Mouse (Mus musculus) spleen, postnatal 4 days (tissue): ENCODE measurements at regions not wholly inside any gene's neighbourhood (a gene's known extent, or its start where the extent isn't known, plus 50 kb on each side); places are given as distances from the start of the nearest gene placed in this dataset.
A peak's percentile ranks its signal among the peaks of the same experiment; 100 is the strongest.

Experiments
- DNase-seq, 2 experiments: peaks; one replicate each; pipeline ENCODE4 v3.0.0; 2022; ENCODE audit warnings: low spot score in 2 of 2

DNA sequence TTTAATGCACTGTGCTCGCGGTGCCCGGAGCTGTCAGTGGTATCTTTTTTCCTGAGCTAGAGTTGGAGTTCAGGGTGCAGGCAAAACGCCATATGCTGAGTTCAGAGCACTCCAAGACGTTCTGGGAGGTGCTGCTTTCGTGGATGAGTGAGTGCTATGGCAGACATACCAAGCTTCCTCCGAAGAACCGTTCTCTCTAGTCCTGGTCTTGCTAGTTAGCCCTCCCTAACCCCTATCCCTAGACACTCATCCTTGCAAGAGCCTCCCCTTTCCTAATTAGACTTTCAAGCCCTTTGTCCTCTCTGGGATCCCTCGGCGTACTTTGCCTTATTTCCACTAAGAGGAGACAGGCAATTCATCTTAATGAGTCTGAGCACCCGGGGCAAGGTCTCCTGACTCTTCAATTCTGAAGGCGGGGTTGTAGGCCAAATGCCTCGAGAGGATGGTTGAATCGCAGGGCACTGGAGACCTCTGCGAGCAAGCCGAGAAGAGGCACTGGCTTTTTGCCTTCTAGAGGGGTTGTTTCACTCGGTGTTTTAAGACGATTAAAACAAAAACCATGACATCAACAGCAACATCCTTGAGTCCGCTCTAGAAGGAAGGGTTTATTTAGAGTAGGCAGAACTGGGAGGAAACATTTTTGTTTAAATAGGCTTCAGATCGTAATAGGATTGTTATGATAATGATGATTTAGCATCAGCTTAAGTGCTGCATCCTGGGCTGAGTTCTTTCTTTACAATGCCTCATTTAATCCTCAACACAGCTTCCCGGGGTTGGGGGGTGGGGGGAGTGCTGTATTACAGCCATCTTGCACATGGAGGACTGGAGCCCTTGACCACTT is 243.6 kb downstream of the Ndfip2 start:
- no peak for DNase-seq

DNA sequence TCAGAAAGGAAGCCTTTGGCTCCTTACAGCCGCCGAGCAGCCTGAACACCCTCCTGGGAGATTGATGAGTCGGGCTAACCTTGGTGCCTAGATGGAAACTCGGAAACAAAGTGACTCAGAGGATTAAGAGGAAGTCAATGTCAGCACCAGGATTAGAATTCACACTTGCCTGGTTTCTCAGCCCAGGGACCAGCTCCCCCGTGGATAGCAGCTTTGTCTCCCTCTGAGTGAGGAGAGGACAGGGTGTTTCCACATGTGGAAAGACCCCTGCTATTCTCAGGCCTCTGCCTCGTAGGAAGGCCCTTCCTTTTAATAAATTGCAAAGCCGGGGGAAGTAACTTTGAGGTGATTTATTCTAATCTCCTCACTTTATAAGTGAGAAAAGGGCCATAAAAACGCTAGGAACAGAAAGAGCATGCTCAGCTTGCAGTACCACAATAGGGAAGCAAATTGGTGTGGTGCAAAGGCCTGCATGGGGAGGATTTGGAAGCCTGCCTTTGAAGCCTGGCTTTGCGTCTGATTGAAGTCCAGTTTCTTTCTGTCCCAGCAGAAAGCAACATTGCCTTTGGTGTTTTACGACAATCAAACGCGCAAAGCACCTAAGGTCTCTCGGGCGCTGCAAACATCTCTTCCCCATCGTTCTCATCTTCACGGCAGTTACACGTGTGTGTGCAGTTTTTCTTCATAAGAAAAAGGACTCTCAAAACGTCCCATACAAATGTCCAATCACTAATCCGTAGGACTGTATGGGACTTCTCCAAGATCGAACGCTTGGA is 242.8 kb downstream of the Ndfip2 start:
- no peak for DNase-seq

DNA sequence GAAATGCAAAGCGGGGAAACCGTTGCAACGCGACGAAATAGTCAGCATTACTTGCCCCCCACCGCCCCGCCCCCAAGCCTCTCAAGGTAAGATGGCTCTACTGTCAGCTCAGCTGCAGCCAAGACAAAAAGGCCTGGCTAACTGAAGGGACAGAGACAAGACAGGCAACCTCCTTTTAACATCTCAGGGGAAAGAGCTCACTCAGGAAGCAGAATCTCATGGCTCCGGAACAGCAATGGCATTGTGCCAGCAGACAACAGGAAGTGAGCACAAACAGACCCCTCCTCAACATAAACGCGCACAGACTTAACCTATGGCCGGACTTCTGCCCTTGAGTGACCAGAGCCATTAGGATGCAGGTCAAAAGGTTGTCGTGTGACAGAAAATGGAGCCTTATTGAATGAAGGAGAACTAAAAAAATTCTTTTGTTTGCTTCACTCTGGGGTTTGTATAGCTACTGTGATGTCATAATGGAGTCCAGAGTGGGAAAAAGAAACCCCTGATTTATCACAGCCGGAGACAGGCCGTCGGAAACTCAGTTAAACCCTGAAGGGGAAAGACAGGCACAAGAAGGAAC is 241.0 kb downstream of the Ndfip2 start:
- no peak for DNase-seq

DNA sequence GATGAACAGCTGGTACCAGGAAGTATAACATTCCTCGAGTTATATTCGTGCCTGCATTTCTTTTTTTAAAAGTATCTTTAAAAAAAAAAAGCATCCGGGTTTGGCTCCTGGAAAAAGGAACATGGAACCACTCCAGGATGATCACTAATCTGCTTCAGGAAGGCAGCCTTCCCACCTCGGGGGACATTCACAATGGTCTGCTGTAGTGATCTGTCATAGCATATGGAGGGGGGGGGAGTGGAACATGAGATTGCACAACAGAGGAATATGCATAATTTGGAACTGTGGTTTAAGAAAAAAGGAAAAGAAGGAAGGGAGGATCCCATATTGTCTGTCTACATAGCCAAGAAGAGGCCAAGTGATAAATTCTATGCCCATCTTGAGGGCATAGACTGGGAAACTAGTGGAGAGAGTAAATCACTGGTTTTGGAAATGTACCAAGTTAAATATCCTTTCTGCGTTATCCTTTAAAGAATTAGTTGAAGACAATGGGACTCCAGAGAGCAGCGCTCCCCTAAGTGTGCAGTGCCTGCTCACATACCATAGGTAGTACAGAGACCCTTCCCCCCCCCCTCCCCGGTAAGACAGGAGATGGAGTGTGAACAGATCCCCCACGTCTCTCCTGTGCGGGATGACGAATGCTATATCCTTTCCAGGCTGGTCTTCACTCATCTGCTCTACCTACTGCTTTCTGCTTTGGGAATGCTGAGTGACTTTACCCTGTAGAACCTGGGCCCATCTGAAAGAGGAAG is 240.0 kb downstream of the Ndfip2 start:
- no peak for DNase-seq

DNA sequence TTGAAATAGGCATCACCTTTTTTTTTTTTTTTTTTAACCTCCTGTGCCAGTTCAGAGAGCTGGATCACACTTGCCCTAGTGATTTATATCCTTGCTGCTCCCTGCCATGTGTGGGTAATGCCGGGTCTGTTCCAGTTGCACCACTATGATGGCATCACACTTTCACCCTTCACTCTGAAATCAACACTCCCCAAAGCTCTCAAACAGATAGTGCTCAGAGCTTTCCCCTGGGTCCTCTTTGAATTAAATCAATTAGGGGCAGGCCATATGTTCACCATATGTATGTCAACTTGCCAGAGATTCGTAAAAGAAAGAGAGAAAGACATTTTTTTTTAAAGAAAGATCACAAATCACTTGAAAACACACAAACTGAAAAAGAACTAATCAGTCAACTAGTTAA is 236.8 kb downstream of the Ndfip2 start:
- no peak for DNase-seq

DNA sequence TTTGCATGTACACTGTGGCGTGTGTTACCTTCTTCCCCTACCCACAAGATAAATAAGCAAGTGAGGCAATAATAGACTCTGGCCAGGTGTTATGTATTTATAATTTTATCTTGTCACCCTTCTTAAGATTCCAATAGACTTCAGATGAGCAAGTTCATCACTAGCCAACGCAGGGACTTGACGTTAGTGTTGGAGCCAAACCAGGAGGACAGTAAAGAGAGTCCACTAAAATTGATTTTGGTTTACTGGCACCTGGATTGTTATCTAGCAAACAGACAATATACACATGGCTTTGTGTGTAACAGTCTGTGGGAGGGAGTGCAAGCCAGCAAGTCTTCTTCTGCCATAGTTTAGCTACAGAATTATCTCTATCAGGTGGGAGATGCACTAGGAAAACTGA is 236.0 kb downstream of the Ndfip2 start:
- no peak for DNase-seq

DNA sequence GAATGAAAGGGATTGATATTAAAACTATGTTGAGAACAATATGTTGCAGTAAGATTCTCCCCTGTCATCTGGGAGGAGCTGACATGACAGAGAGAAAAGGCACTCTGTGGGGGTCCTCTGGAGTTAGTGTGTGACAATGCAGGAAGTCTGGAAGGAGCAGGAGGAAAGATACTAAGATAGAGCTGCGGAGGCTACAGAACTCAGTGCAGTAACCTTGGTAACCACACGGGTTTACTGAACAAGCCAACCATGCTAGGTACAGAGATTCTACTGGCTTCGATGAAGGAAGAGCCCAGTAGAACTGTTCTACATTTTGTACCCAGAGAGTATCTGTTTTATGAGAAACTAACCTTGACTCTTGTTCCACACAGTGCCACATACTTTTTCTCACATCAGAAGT is 231.8 kb downstream of the Ndfip2 start:
- DNase-seq = no peak

DNA sequence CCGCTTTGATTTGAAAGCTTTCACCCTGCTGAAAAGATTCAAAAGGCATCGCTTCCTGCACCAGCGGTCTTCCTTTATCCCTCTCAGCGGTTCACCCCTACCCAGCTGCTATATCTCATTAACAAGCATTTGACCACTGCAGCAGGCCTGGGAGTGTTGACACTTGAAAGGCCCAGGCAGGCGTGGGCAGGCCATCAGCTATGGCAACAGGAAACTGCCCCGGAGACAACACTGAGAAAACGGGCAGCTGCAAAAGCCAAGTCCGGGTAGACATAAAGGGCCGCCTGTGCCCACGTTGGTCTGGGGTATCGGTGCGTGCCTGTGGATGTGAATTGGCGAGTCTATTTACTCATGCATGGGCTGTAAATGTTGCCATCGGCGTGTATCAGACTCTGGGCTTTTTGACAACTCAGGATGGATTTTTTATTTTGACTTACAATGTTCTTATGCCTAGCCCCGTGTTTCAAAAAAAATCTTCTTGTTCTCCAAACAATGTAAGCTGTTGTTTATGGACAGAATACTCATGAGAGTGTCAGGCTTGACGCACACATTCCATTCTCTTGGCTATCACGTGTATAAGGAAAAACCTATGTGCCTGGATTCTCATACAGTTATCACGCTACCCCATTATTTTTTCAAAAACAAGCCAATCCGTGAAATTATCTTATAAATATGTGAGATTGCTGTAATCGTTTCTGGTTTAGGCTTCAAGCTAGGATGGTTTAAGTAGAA is 225.1 kb downstream of the Ndfip2 start:
- DNase-seq = peak in 1 of 2 experiments; percentile 70

DNA sequence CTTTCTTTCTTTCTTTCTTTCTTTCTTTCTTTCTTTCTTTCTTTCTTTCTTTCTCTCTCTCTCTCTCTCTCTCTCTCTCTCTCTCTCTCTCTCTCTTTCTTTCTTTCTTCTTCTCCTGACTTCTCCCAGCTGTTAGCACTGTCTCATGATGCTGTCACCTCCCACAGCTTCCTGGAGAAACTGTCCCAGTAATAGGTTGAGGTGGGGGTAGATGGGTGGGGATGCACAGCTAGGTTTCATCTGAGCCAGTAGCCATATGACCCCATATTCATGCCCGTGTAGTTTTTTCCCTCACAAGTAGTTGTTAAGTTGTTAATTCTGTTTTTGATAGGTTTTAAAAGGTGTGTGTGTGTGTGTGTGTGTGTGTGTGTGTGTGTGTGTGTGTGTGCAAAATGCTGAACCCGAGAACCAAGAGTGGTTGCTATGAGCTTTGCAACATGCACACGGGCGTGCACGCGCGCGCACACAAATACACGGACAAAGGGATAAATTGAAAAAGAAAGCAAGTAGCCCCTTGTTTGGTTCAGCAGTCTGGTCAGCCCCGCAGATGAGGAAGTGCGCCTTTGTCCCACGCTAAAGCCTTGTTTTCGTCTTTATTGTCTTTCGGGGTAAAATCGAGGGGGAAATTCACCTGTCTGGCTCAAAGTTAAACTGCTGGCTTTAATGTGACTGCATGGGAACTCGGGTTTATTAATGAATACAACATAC is 224.4 kb downstream of the Ndfip2 start:
- DNase-seq = no peak

DNA sequence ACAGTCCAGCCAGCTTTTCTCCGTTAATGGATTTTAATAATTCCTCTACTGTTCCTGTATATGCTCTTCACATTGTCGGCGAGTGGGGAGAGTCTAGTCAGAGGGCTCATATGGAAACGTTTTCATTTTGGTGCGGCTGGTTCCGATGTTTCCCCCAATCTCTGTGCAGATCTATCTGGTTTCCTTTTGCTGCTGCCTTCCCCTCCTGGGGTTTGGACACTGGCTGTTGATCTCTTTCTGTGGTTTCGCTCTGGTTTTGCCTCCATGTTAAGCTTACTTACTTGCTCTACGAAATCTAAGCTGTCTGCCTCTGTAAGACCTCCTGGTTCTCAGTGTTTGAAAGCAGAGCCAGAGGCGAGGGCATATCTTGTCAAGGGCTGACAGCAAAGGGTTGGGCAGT is 221.7 kb downstream of the Ndfip2 start:
- no peak for DNase-seq

DNA sequence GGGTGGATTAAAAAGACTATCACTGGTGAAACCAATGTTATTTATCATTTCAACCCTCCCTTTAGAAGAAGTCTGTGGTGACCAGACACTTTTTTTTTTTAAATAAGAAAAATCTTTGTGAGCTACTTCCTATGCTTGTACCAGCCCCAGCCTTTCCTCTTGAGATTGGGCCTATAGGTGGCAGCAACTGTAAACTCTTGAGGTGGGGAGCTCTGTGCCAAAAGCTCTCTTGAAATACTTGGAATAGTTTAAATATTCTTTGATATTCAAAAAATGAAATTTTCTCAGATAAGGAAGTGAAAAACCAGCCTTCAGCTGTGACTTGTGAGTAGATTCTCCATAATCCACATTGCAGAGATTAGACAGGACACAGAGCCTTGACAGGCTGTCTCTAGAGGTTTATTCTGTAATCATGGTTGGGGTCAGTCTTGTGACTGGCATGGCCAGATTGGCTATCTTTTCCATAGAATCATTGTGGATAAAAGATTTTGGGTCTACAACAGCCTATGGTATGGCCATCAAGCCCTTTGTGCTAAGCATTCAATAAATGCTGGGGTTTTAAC is 216.7 kb downstream of the Ndfip2 start:
- no peak for DNase-seq

DNA sequence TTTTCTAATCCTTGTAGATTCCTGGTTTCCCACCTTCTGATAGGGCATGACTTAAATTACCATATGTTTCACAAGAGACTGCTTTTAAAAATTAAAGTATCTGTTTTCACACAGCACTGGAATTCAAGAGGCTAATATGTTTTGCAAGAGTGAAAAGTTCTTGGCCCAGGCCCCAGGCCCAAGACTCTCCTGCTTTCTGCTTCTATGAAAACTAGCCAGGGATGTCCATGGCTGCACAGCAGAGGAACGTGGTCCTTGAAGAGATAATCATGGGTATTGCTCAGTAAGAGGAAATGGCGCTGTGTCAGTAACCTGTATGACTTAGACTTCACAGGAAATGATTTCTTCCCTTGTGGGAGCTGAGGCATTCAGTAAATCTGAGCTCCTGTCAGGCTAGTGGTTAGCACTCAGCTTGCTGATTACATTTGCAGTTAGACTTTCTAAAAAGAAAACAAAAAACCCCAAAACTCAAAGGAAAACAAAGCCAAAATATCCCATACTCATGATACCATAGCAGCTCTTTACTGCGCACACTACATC is 190.6 kb downstream of the Ndfip2 start:
- no peak for DNase-seq

DNA sequence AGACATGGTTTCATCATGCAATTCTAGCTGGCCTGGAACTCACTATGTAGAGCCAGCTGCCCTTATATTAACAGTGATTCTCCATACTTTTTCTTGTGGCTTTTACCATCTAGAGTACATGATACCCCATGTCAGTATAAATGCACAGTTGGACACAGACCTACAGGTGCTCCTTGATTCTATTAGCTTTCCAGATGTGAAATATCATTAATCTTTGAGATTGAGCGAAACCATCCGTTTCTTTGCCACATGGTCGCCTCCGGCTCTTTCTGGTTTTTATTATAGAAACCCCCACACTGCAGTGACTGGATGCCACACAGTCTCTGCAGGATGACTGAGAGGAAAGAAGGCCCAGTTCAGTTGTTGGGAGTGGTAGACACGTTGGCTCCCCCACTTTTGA is 188.7 kb downstream of the Ndfip2 start:
- DNase-seq = no peak

DNA sequence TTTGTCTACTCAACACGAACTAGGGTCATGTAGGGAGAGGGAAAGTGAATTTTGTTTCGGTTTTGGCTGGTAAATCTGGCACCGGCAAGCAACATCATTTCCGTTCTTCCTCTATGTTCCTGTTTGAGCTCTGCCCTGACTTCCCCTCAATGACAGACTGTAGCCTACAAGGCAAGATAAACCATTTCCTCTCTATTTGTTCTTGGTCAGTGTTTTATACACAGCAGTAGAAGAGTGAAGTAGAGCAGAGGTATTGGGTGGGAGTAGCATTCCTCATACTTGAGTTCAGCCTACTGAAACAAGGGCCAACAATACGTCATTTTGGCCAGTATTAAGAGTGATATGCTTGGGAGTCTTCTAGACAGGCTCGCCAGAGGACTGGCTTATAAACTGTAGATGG is 177.0 kb downstream of the Ndfip2 start:
- DNase-seq = no peak

DNA sequence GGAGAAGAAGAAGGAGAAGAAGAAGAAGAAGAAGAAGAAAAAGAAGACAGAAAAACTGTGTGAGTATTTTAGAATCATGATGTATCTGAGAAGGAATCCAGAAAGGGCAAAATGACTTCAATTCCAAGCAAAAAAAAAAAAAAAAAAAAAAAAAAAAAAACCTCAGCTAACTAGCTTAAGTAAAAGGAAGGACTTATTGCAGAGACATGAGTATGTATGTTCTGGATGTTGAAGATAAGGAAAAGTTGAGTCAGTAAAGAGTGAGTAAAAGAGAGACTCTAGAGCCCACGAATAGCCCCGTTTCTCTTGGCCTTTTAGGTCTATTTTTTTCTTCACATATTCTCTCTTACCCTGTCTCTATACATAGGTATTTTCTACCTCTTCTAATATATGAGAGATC is 175.1 kb downstream of the Ndfip2 start:
- DNase-seq = no peak

DNA sequence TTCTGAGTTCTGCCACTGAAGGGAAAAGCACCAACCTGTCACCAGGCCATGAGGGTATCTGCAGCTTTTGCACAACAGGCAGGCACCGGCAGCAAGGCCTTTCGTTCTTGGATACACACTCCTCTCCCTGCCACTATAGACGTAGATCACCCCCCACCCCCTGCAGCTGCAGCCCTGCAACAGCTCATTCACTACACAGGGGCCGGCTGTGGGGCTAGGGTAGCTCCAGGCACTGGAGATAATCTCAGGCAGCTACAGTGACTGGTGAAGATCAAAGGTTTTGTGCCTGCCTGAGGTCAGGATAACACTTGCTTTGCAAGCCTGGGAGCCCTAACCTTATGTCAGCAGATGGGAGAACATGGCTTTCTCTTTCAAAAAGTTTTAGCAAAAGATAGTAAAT is 174.3 kb downstream of the Ndfip2 start:
- DNase-seq = no peak

DNA sequence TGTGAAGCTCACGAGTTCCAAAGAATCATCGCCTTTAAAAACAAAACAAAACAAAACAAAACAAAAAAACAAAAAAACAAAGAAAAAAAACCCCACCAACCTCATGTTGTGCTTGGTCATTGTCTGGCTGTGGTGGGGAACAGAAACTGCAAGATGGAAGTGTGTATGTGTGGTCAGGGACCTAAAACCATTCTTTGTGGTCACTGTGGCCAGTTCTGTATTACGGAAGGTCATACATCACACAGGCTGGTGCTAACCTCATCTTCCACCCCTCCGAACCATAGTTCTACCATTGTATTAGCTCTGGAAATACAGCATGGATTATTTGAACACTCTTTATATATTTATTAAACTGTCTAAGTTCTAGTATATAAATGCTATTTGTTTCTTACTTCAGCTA is 173.2 kb downstream of the Ndfip2 start:
- DNase-seq = no peak

DNA sequence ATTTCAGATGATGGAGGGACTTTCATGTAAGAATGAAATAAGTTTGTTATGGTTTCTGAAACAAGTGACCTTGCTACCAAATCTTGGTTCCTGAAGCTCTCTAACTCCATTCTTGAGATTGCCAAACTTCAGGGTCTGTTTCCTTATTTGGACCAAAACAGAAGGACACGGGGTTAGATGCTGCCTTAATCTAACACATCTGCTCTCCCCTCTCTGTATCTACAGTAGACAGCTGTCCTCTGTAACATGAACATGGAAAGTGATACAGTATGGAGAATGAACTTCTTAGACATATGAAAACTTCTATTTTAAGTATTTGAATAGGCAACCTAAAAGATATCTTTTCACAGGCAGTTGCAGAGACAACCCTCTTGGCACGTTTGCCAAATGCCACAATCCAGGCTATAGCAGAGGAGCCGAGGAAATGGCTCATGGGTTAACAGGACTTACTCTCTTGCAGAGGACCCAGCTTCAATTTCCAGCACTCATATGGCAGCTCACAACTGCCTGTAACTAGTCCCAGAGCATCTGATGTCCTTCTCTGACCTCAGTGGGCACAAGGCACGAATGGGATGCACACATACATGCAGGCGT is 171.4 kb downstream of the Ndfip2 start:
- DNase-seq = no peak

DNA sequence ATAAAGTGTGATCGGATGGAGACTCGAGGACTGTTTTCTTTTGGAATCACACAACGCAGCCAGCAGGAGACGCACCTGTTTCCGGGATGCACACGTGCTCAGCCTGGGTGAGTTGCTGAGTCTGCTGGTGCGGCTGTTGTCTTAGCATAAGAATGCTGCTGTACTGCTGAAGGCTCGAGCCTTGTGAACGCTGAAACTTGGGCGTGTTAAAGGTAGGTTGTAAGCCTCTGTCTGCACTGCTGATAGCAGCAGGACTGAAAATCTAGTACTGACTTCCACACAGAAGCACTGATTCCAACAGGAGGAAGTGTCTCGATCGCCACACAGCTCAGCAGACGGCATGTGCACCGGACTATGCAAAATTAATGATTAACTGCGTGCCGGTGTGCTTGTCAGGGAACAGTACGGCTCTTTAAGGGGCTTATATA is 169.1 kb downstream of the Ndfip2 start:
- no peak for DNase-seq
